Mouse (Mus musculus): ENCODE data around the gene C1qtnf1. TPM values are rescaled to one million over a fixed set of nuclear protein-coding genes. Genes with fewer than 3 reads are reported as not detected.

Gene C1qtnf1
- polyA plus RNA-seq, 2 experiments = 1.1 to 1.4 TPM

DNA sequence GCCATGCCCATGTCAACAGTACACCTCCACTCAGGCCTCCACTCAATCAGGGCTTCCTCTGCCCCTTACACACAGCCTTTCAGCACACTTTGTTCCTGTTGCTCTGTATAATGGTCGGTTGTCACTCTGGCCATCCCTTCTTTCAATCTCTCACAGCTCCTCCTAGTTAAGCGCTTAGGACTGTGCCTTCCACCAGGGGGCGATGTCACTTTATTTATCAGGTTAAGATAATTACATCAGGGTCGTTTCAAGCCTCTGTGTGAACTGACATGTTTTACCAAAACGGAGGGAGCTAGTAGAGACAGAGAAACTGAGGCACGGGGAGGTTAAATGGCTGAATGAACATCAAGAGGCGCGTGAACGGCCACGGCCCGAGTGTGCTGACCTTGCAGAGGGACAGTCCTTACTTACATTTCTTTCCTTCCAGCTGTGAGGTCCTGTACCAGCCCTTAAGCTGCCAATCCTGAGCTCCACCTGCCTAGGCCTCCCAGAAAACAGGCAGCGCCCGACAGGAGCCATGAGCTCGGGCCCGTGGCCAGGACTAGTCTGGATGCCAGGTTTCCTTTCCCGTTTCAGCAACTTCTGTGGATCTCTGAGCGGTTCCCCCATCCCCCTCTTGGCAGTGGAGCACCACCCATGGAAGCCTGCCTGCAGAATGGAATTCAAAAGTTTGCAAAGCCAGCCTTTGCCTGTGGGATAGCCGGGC is 4.6 kb upstream of the C1qtnf1 start:
- H3K27ac ChIP-seq = no peak overlapping the region
- no peaks in the 10 kb centered on the region for H3K36me3 ChIP-seq (replicated peaks; ENCODE audit: control insufficient read depth, insufficient read depth, low read depth)
- H3K4me2 ChIP-seq (ENCODE audit: low read depth) = no peak overlapping the region; the same call in 1 of the 2 replicates
- H3K9ac ChIP-seq (replicated peaks) = no peak overlapping the region
- H3K27me3 ChIP-seq (ENCODE audit: control insufficient read depth, insufficient read depth, low read length) = no peaks in the 10 kb centered on the region
- no peak for ATAC-seq (ENCODE audit: insufficient read depth)
- 8% methylated on average over 18 of the region's 18 CpGs for WGBS (ENCODE audit: insufficient replicate concordance)
- H3K4me1 ChIP-seq (replicated peaks; ENCODE audit: control insufficient read depth in 2 of 2, insufficient read depth in 2 of 2, low read length in 1 of 2) = peaks cover 0 to 11% of the 10 kb centered on the region in 2 experiments; a peak in 2 of 4 replicates
- peak in 2 of 3 experiments; percentile 43 to 55 for DNase-seq (ENCODE audit: low read depth in 3 of 3, low spot score in 3 of 3)
- H3K4me3 ChIP-seq (ENCODE audit: insufficient read depth in 1 of 2, low read depth in 2 of 2, low read length in 2 of 2) = no peak overlapping the region
- TF ChIP-seq EP300 (IDR thresholded peaks at IDR 0.05; ENCODE audit: low read depth) (no peak), CTCF (IDR thresholded peaks at IDR 0.05; ENCODE audit: low read depth) (peak; percentile 75)
- no peaks in the 10 kb centered on the region for H3K9me3 ChIP-seq (ENCODE audit: control insufficient read depth, low read length)

DNA sequence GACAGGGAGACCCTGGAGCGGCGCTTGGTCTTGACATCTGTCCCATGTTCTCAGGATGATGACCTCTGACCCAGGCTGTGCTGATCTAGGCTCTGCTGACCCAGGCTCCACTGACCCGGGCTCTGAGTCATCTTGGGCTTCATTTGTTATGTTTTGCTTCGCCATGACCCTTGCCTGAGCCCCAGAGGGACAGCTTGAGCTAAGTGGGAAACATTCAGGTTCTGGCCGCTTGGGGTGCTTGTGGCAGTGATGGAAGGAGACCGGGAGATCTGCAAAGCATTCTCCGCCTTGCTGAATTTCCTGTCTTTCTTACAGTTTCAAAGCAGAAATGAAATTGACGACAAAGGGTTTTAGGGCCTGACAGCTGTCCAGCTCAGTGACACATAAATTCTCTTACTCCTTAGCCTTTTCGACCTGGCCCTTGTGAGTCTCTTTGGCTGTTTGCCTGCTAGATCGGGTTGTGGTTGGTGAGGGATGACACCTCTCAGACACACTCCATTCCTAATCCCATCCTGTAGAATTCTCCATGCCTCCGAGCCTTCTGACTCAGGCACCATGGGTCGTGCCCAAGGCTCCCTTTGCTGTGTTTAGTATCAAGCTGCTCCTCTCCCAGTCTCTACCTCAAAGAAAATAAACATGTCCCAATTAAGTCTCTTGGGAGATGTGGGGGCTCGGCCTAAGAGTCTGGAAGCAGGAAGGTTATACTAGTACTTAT is 3.2 kb upstream of the C1qtnf1 start:
- ATAC-seq (ENCODE audit: insufficient read depth) = no peak
- no peak for TF ChIP-seq EP300 (IDR thresholded peaks at IDR 0.05; ENCODE audit: low read depth)
- TF ChIP-seq CTCF (IDR thresholded peaks at IDR 0.05; ENCODE audit: low read depth) = 0 out of 2 replicates have a peak, but pooled peaks have one; percentile 3
- H3K27ac ChIP-seq = no peak overlapping the region

DNA sequence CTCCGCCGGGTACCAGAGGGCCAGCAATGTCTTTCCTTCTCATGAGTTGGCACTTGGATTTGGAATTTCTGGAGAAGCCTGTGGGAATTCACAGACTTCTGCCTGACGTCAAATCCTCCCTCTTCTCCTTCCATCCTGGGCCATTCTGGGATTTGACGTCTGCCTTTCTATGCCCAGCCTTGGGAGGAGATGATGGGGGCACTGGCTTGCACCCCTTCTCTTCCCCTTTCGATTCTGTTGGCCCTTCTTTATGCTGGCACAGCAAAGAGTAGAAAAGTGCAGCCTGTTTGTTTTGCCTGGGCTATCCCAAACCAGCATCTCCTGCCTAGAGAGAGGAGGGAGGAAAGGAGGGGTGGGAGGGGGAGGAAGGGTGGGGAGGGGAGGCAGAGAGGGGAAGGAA is 1.2 kb upstream of the C1qtnf1 start:
- TF ChIP-seq CTCF (IDR thresholded peaks at IDR 0.05; ENCODE audit: low read depth) (no peak), EP300 (IDR thresholded peaks at IDR 0.05; ENCODE audit: low read depth) (no peak)
- no peak overlapping the region for H3K4me3 ChIP-seq (ENCODE audit: insufficient read depth in 1 of 2, low read depth in 2 of 2, low read length in 2 of 2)
- ATAC-seq (ENCODE audit: insufficient read depth) = no peak
- H3K27ac ChIP-seq = no peak overlapping the region
- WGBS (ENCODE audit: insufficient replicate concordance) = 46% methylated on average over 5 of the region's 5 CpGs
- no peak overlapping the region for H3K9ac ChIP-seq (replicated peaks)
- H3K4me1 ChIP-seq (replicated peaks; ENCODE audit: control insufficient read depth in 2 of 2, insufficient read depth in 2 of 2, low read length in 1 of 2) = peaks cover 0 to 4% of the 10 kb centered on the region in 2 experiments; a peak in 2 of 4 replicates
- no peaks in the 10 kb centered on the region for H3K36me3 ChIP-seq (replicated peaks; ENCODE audit: control insufficient read depth, insufficient read depth, low read depth)
- no peaks in the 10 kb centered on the region for H3K27me3 ChIP-seq (ENCODE audit: control insufficient read depth, insufficient read depth, low read length)
- DNase-seq (ENCODE audit: low read depth in 3 of 3, low spot score in 3 of 3) = no peak
- H3K9me3 ChIP-seq (ENCODE audit: control insufficient read depth, low read length) = no peaks in the 10 kb centered on the region
- no peak overlapping the region for H3K4me2 ChIP-seq (ENCODE audit: low read depth)

More for the DNA sequence above, 3.2 kb upstream of the C1qtnf1 start:
- Histone ChIP-seq H3K9me3 (ENCODE audit: control insufficient read depth, low read length) (no peaks in the 10 kb centered on the region), H3K27me3 (ENCODE audit: control insufficient read depth, insufficient read depth, low read length) (no peaks in the 10 kb centered on the region), H3K4me3 (ENCODE audit: insufficient read depth in 1 of 2, low read depth in 2 of 2, low read length in 2 of 2) (no peak overlapping the region), H3K4me2 (ENCODE audit: low read depth) (no peak overlapping the region), H3K9ac (replicated peaks) (no peak overlapping the region), H3K36me3 (replicated peaks; ENCODE audit: control insufficient read depth, insufficient read depth, low read depth) (no peaks in the 10 kb centered on the region), H3K4me1 (replicated peaks; ENCODE audit: control insufficient read depth in 2 of 2, insufficient read depth in 2 of 2, low read length in 1 of 2) (peaks cover 0 to 5% of the 10 kb centered on the region in 2 experiments; a peak in 3 of 4 replicates)
- 51% methylated on average over 13 of the region's 13 CpGs for WGBS (ENCODE audit: insufficient replicate concordance)
- DNase-seq (ENCODE audit: low read depth in 3 of 3, low spot score in 3 of 3) = no peak

DNA sequence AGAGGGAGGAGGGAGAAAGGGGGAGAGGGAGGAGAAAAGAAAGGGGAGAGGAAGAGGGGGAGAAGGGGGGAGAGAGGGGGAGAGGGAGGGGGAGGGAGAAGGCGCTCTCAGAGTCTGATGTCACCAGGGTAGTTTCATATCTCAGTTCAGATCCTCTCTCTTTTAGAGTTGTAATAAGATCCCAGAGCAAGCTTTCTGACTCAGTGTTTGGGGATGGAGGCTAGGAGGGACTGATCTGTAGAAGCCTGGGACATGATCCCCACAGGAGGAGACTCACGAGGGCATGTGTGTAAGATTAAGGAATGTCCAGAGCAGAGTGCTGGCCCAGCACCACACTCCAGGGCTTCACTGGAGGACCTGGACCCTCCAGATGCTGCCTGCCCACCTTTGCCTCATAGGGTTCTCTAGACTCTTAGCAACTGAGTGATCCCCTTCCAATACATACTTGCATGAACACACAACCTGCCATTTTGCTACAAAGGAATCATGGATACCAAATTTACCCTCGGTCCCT is 680 bp upstream of the C1qtnf1 start:
- no peak for ATAC-seq (ENCODE audit: insufficient read depth)
- H3K27ac ChIP-seq = no peak overlapping the region

GRCm38 (mm10) chr11:118428460-118428868 is 461 bp downstream of the C1qtnf1 start:
- DNase-seq (ENCODE audit: low read depth in 3 of 3, low spot score in 3 of 3) (no peak), ATAC-seq (ENCODE audit: insufficient read depth) (no peak)
- Histone ChIP-seq H3K4me2 (ENCODE audit: low read depth) (no peak overlapping the region), H3K4me1 (replicated peaks; ENCODE audit: control insufficient read depth in 2 of 2, insufficient read depth in 2 of 2, low read length in 1 of 2) (peaks cover 0 to 4% of the 10 kb centered on the region in 2 experiments; a peak in 2 of 4 replicates), H3K27ac (no peak overlapping the region), H3K4me3 (ENCODE audit: insufficient read depth in 1 of 2, low read depth in 2 of 2, low read length in 2 of 2) (peak overlapping the region in 1 of 2 experiments; percentile 45; a peak in 2 of 4 replicates), H3K9me3 (ENCODE audit: control insufficient read depth, low read length) (no peaks in the 10 kb centered on the region), H3K27me3 (ENCODE audit: control insufficient read depth, insufficient read depth, low read length) (no peaks in the 10 kb centered on the region), H3K36me3 (replicated peaks; ENCODE audit: control insufficient read depth, insufficient read depth, low read depth) (no peaks in the 10 kb centered on the region), H3K9ac (replicated peaks) (no peak overlapping the region)
- TF ChIP-seq CTCF (IDR thresholded peaks at IDR 0.05; ENCODE audit: low read depth) (no peak), EP300 (IDR thresholded peaks at IDR 0.05; ENCODE audit: low read depth) (no peak)
- WGBS (ENCODE audit: insufficient replicate concordance) = 14% methylated on average over 11 of the region's 11 CpGs

More for the DNA sequence above, 680 bp upstream of the C1qtnf1 start:
- Histone ChIP-seq H3K36me3 (replicated peaks; ENCODE audit: control insufficient read depth, insufficient read depth, low read depth) (no peaks in the 10 kb centered on the region), H3K4me1 (replicated peaks; ENCODE audit: control insufficient read depth in 2 of 2, insufficient read depth in 2 of 2, low read length in 1 of 2) (peaks cover 0 to 4% of the 10 kb centered on the region in 2 experiments; a peak in 2 of 4 replicates), H3K27me3 (ENCODE audit: control insufficient read depth, insufficient read depth, low read length) (no peaks in the 10 kb centered on the region), H3K9ac (replicated peaks) (no peak overlapping the region), H3K4me3 (ENCODE audit: insufficient read depth in 1 of 2, low read depth in 2 of 2, low read length in 2 of 2) (no peak overlapping the region), H3K4me2 (ENCODE audit: low read depth) (no peak overlapping the region), H3K9me3 (ENCODE audit: control insufficient read depth, low read length) (no peaks in the 10 kb centered on the region)
- 20% methylated on average over 3 of the region's 3 CpGs for WGBS (ENCODE audit: insufficient replicate concordance)
- TF ChIP-seq EP300 (IDR thresholded peaks at IDR 0.05; ENCODE audit: low read depth) = no peak
- no peak for TF ChIP-seq CTCF (IDR thresholded peaks at IDR 0.05; ENCODE audit: low read depth)
- DNase-seq (ENCODE audit: low read depth in 3 of 3, low spot score in 3 of 3) = no peak

Measured in liver, embryonic 14.5 days (tissue).